Mouse (Mus musculus): Measurements from ENCODE around the gene Zbtb20. TPM values are rescaled to one million over a fixed set of nuclear protein-coding genes. Genes with fewer than 3 reads are reported as not detected.

The Zbtb20 gene
- polyA plus RNA-seq, 1 experiment from 2014 or later, result 44.1 TPM

GRCm38 (mm10) chr16:42900328-42900727 is 24.6 kb downstream of the Zbtb20 start:
- Histone ChIP-seq H3K4me3 (ENCODE audit: low read depth, low read length) (no peak overlapping the region), H3K4me1 (ENCODE audit: control insufficient read depth, insufficient read depth, low read length) (no peaks in the 10 kb centered on the region), H3K4me2 (ENCODE audit: low read depth) (no peak overlapping the region), H3K9me3 (ENCODE audit: control insufficient read depth, low read length) (no peaks in the 10 kb centered on the region), H3K36me3 (ENCODE audit: control insufficient read depth, insufficient read depth, low read length) (no peaks in the 10 kb centered on the region), H3K9ac (ENCODE audit: low read length) (no peak overlapping the region), H3K27me3 (ENCODE audit: control insufficient read depth, insufficient read depth, low read length) (no peaks in the 10 kb centered on the region), H3K27ac (ENCODE audit: low read depth, low read length) (no peak overlapping the region)
- ATAC-seq (ENCODE audit: insufficient read depth, low FRiP score, low TSS enrichment), result no peak
- no peak for DNase-seq (ENCODE audit: low spot score)
- 96% methylated on average over 1 of the region's 1 CpGs for WGBS

- no peaks in the 10 kb centered on the region for H3K36me3 ChIP-seq (ENCODE audit: control insufficient read depth, insufficient read depth, low read length)
- H3K9me3 ChIP-seq (ENCODE audit: control insufficient read depth, low read length), result no peaks in the 10 kb centered on the region
- no peaks in the 10 kb centered on the region for H3K27me3 ChIP-seq (ENCODE audit: control insufficient read depth, insufficient read depth, low read length)
- no peak overlapping the region for H3K4me3 ChIP-seq (ENCODE audit: low read depth, low read length)
- H3K4me2 ChIP-seq (ENCODE audit: low read depth), result no peak overlapping the region
- H3K4me1 ChIP-seq (ENCODE audit: control insufficient read depth, insufficient read depth, low read length), result no peaks in the 10 kb centered on the region
- no peak overlapping the region for H3K27ac ChIP-seq (ENCODE audit: low read depth, low read length)
- no peak overlapping the region for H3K9ac ChIP-seq (ENCODE audit: low read length)
- no peak for DNase-seq (ENCODE audit: low spot score)
- ATAC-seq (ENCODE audit: insufficient read depth, low FRiP score, low TSS enrichment), result no peak
- WGBS, result 40% methylated on average over 4 of the region's 4 CpGs
Observed at GRCm38 (mm10) chr16:42907283-42907701, 31.6 kb downstream of the Zbtb20 start.

GRCm38 (mm10) chr16:42908381-42908780 is 32.7 kb downstream of the Zbtb20 start:
- DNase-seq (ENCODE audit: low spot score) (no peak), ATAC-seq (ENCODE audit: insufficient read depth, low FRiP score, low TSS enrichment) (no peak)
- H3K27me3 ChIP-seq (ENCODE audit: control insufficient read depth, insufficient read depth, low read length), result no peaks in the 10 kb centered on the region
- no peak overlapping the region for H3K4me3 ChIP-seq (ENCODE audit: low read depth, low read length)
- H3K4me1 ChIP-seq (ENCODE audit: control insufficient read depth, insufficient read depth, low read length), result no peaks in the 10 kb centered on the region
- H3K4me2 ChIP-seq (ENCODE audit: low read depth), result no peak overlapping the region
- no peak overlapping the region for H3K27ac ChIP-seq (ENCODE audit: low read depth, low read length)
- no peaks in the 10 kb centered on the region for H3K36me3 ChIP-seq (ENCODE audit: control insufficient read depth, insufficient read depth, low read length)
- H3K9me3 ChIP-seq (ENCODE audit: control insufficient read depth, low read length), result no peaks in the 10 kb centered on the region
- H3K9ac ChIP-seq (ENCODE audit: low read length), result no peak overlapping the region

DNA sequence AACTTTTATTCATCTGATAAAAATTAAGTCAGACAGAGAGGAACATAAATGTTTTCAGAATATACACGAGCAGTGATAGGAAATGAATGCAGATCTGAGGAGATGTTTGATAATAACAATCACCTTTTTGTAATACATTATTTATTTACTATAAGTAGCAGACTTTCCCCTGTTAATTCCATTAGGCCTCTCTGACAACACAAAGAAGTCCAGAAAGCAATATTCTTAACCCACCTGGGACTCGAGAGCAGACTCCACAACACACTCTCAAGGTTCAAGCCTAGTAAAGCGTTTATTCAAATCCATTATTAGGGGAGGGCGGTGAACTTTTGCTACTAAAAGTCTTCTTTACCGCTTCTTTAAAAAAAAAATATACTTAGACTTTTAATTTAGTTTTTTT is 33.2 kb downstream of the Zbtb20 start:
- DNase-seq (ENCODE audit: low spot score) (no peak), ATAC-seq (ENCODE audit: insufficient read depth, low FRiP score, low TSS enrichment) (no peak)
- Histone ChIP-seq H3K4me2 (ENCODE audit: low read depth) (no peak overlapping the region), H3K27ac (ENCODE audit: low read depth, low read length) (no peak overlapping the region), H3K27me3 (ENCODE audit: control insufficient read depth, insufficient read depth, low read length) (no peaks in the 10 kb centered on the region), H3K36me3 (ENCODE audit: control insufficient read depth, insufficient read depth, low read length) (no peaks in the 10 kb centered on the region), H3K4me3 (ENCODE audit: low read depth, low read length) (no peak overlapping the region), H3K4me1 (ENCODE audit: control insufficient read depth, insufficient read depth, low read length) (no peaks in the 10 kb centered on the region), H3K9ac (ENCODE audit: low read length) (no peak overlapping the region), H3K9me3 (ENCODE audit: control insufficient read depth, low read length) (no peaks in the 10 kb centered on the region)
- 80% methylated on average over 5 of the region's 5 CpGs for WGBS

DNA sequence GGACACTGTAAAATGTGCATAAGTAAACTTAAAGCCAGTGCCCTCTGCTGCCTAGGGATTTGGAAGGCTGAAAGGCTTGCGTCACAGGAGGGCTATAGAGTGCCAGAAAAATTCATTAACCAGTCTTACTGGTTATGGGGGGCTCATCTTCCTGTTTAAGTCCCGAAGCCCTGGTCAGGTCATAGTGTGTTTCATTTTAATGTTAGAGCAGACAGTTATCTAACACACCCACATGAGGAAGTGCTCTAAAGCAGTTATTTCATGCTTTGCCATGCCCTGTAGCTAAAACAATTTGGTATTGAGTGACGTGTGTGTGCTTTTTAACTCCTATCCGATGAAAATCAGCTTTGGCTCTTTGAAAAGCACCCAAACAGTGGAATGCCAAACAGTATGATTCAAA is 34.3 kb downstream of the Zbtb20 start:
- no peak overlapping the region for H3K9ac ChIP-seq (ENCODE audit: low read length)
- no peak for DNase-seq (ENCODE audit: low spot score)
- H3K4me3 ChIP-seq (ENCODE audit: low read depth, low read length), result no peak overlapping the region
- H3K4me1 ChIP-seq (ENCODE audit: control insufficient read depth, insufficient read depth, low read length), result no peaks in the 10 kb centered on the region
- no peak overlapping the region for H3K4me2 ChIP-seq (ENCODE audit: low read depth)
- H3K27me3 ChIP-seq (ENCODE audit: control insufficient read depth, insufficient read depth, low read length), result no peaks in the 10 kb centered on the region
- WGBS, result 63% methylated on average over 4 of the region's 4 CpGs
- no peak overlapping the region for H3K27ac ChIP-seq (ENCODE audit: low read depth, low read length)
- no peaks in the 10 kb centered on the region for H3K36me3 ChIP-seq (ENCODE audit: control insufficient read depth, insufficient read depth, low read length)
- no peak for ATAC-seq (ENCODE audit: insufficient read depth, low FRiP score, low TSS enrichment)
- H3K9me3 ChIP-seq (ENCODE audit: control insufficient read depth, low read length), result no peaks in the 10 kb centered on the region

- no peaks in the 10 kb centered on the region for H3K27me3 ChIP-seq (ENCODE audit: control insufficient read depth, insufficient read depth, low read length)
- no peak overlapping the region for H3K4me2 ChIP-seq (ENCODE audit: low read depth)
- H3K4me1 ChIP-seq (ENCODE audit: control insufficient read depth, insufficient read depth, low read length), result no peaks in the 10 kb centered on the region
- no peak overlapping the region for H3K4me3 ChIP-seq (ENCODE audit: low read depth, low read length)
- no peaks in the 10 kb centered on the region for H3K9me3 ChIP-seq (ENCODE audit: control insufficient read depth, low read length)
- no peak for ATAC-seq (ENCODE audit: insufficient read depth, low FRiP score, low TSS enrichment)
- no peak for DNase-seq (ENCODE audit: low spot score)
- H3K9ac ChIP-seq (ENCODE audit: low read length), result no peak overlapping the region
- no peak overlapping the region for H3K27ac ChIP-seq (ENCODE audit: low read depth, low read length)
- H3K36me3 ChIP-seq (ENCODE audit: control insufficient read depth, insufficient read depth, low read length), result no peaks in the 10 kb centered on the region
- 82% methylated on average over 3 of the region's 3 CpGs for WGBS
Observed at GRCm38 (mm10) chr16:42910716-42911115, 35.0 kb downstream of the Zbtb20 start.

- 88% methylated on average over 4 of the region's 4 CpGs for WGBS
- Histone ChIP-seq H3K4me1 (ENCODE audit: control insufficient read depth, insufficient read depth, low read length) (no peaks in the 10 kb centered on the region), H3K36me3 (ENCODE audit: control insufficient read depth, insufficient read depth, low read length) (no peaks in the 10 kb centered on the region), H3K4me3 (ENCODE audit: low read depth, low read length) (no peak overlapping the region), H3K27me3 (ENCODE audit: control insufficient read depth, insufficient read depth, low read length) (no peaks in the 10 kb centered on the region), H3K27ac (ENCODE audit: low read depth, low read length) (no peak overlapping the region), H3K9ac (ENCODE audit: low read length) (no peak overlapping the region), H3K9me3 (ENCODE audit: control insufficient read depth, low read length) (no peaks in the 10 kb centered on the region), H3K4me2 (ENCODE audit: low read depth) (no peak overlapping the region)
- DNase-seq (ENCODE audit: low spot score), result no peak
- ATAC-seq (ENCODE audit: insufficient read depth, low FRiP score, low TSS enrichment), result no peak
Observed at GRCm38 (mm10) chr16:42911326-42911725, 35.6 kb downstream of the Zbtb20 start.

DNA sequence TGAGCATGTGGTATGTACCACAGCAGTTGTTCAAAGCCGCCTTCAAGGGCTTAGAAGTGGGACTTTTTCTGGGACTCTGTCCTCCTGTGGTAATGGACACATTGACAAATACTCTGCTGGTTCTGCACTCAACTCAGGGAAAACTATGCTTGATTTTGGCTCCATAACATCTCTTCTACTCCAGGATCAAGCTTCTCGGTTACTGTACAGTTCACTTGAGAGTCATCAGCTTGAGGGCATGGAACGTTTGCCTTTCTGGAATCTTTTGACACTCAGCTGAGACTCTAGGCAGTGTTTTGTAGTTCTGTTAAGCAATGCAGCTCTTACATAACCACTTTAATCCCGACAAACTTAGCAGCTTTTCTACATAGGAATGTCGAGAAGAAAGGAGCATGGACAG is 36.1 kb downstream of the Zbtb20 start:
- WGBS, result 82% methylated on average over 5 of the region's 5 CpGs
- no peak overlapping the region for H3K9ac ChIP-seq (ENCODE audit: low read length)

GRCm38 (mm10) chr16:42913291-42913690 is 37.6 kb downstream of the Zbtb20 start:
- H3K27ac ChIP-seq (ENCODE audit: low read depth, low read length), result no peak overlapping the region
- ATAC-seq (ENCODE audit: insufficient read depth, low FRiP score, low TSS enrichment), result no peak
- no peaks in the 10 kb centered on the region for H3K36me3 ChIP-seq (ENCODE audit: control insufficient read depth, insufficient read depth, low read length)
- H3K27me3 ChIP-seq (ENCODE audit: control insufficient read depth, insufficient read depth, low read length), result no peaks in the 10 kb centered on the region
- H3K9ac ChIP-seq (ENCODE audit: low read length), result no peak overlapping the region
- WGBS, result 63% methylated on average over 8 of the region's 8 CpGs
- no peaks in the 10 kb centered on the region for H3K9me3 ChIP-seq (ENCODE audit: control insufficient read depth, low read length)
- no peak overlapping the region for H3K4me2 ChIP-seq (ENCODE audit: low read depth)
- no peak for DNase-seq (ENCODE audit: low spot score)
- H3K4me1 ChIP-seq (ENCODE audit: control insufficient read depth, insufficient read depth, low read length), result no peaks in the 10 kb centered on the region
- H3K4me3 ChIP-seq (ENCODE audit: low read depth, low read length), result no peak overlapping the region

More for the DNA sequence above, 36.1 kb downstream of the Zbtb20 start:
- H3K36me3 ChIP-seq (ENCODE audit: control insufficient read depth, insufficient read depth, low read length), result no peaks in the 10 kb centered on the region
- ATAC-seq (ENCODE audit: insufficient read depth, low FRiP score, low TSS enrichment) (no peak), DNase-seq (ENCODE audit: low spot score) (no peak)
- no peaks in the 10 kb centered on the region for H3K9me3 ChIP-seq (ENCODE audit: control insufficient read depth, low read length)
- H3K27me3 ChIP-seq (ENCODE audit: control insufficient read depth, insufficient read depth, low read length), result no peaks in the 10 kb centered on the region
- H3K4me1 ChIP-seq (ENCODE audit: control insufficient read depth, insufficient read depth, low read length), result no peaks in the 10 kb centered on the region
- no peak overlapping the region for H3K4me3 ChIP-seq (ENCODE audit: low read depth, low read length)
- no peak overlapping the region for H3K27ac ChIP-seq (ENCODE audit: low read depth, low read length)
- H3K4me2 ChIP-seq (ENCODE audit: low read depth), result no peak overlapping the region

Measured in neural tube, embryonic 11.5 days (tissue).